Mouse (Mus musculus) frontal cortex, postnatal 36 days (tissue): Measurements from ENCODE around the gene Lca5.
A peak's percentile ranks its signal among the peaks of the same experiment; 100 is the strongest.

ENCODE experiments used
- DNase-seq, 2 experiments: peaks; one replicate each; pipeline ENCODE4 v3.0.0; 2022; ENCODE audit warnings: low spot score in 2 of 2

Lca5 gene

DNA sequence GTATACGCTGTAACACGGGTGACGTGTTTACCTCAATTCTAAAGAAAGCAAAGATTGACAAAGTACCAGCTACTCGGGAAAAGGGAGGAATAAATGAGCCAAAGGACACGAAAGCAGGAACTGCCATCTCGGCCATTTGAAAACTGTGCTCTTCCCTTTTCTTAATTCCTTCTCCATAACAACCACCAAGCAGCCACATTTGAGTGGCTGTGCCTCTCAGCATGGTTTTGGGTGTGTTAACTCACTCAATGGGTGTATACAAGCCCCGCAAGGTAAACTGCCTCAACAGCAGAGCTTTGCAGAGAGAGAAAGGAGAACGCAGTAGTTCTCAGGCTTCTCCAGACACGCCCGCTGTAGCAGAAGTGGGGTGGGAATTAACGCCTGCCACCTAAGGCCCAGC, 48.9 kb downstream of the Lca5 start:
- DNase-seq, result no peak

DNA sequence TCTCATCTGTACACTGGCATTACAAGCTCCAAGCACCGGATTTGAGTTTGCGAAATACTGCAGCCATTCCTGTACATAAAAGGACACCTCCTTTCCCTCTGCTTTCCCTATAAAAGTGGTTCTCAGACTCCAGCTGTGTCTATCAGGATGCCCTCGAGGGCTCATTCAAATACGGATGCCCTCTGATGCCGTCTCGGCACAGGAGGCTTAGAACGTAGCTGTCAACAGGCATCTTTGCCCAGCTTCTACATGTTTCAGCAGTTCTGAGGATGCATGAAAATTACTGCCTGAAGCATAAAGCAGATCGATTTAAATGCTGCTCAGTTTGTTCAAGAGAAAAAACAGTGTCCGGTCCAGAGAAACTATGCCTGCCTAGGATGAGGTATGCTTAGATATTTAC, 51.4 kb downstream of the Lca5 start:
- DNase-seq, result no peak

GRCm38 (mm10) chr9:83386264-83386855, 54.6 kb downstream of the Lca5 start:
- no peak for DNase-seq

DNA sequence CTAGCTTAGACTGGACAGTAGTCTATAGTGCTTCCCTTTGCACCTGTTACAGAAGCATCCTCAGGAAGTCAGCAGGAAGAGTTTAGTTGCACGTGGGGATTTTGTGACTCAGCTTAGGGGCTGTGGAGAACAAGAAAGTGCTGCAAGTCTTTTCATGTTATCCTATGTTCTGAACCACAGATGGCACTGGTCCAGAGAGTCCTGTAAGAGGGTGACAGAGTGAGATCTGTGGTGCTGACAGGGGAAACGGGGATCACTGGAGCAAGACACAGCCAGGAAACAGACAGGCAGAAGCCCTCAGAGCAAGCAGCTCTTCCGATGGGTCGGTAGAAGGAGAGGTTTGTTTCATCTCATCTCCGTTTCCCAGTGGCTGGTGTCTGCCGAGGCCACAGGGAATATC, 55.6 kb downstream of the Lca5 start:
- DNase-seq, result no peak

- DNase-seq, result no peak
Observed at GRCm38 (mm10) chr9:83383235-83383634, 57.7 kb downstream of the Lca5 start.

DNA sequence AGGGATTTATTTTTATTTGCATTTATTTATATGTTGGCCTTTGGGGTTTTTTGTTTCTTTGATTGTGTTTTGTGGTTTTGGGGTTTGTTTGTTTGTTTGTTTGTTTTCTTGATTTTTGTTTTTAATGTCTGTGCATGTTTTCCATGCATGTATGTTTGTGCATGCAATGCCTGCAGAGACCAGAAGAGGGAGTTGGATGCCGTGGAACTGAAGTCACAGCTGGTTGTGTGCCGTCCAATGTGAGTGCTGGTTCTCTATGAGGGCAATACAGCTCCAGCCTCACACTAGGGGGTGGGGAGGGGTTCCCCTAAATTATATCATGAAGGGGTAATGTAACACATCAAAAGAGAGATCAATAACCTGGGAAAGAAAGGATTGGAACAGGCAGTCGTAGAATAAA, 58.2 kb downstream of the Lca5 start:
- DNase-seq, result no peak

DNA sequence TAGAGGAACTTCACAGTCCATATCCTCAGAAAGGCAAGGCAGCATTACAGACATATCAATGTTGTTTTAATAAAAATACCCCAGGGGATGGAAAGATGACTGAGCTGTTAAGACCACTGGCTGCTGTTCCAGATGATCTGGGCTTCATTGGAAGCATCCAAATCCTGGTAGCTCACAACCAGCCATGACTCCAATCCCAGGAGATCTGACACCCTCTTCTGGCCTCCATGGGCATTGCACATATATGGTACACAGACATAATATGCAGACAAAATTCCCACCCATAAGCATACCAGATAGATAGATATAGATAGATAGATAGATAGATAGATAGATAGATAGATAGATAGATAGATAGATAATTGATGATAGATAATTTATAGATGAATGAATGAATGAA, 59.6 kb downstream of the Lca5 start:
- DNase-seq, result no peak

DNA sequence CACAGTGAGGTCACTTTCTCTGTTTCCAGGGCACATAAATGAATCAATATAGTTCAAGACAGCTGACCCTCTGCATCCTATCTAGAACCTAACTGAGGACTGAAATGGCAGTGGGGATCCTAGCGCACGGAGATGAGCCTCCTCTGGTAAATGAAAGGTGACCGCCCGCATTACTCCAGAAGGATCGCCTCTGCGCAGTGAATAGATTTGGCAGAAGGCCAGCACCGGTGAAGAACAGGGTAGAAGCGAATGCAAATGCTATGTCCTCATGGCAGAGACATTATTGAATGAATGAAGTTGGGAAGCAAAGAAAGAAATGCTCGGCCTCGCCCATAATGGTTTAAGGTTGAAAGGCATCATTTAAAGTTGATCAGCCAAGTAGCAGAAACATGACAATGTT, 61.3 kb downstream of the Lca5 start:
- no peak for DNase-seq

- DNase-seq, result no peak
Observed at GRCm38 (mm10) chr9:83377132-83377531, 63.8 kb downstream of the Lca5 start.

DNA sequence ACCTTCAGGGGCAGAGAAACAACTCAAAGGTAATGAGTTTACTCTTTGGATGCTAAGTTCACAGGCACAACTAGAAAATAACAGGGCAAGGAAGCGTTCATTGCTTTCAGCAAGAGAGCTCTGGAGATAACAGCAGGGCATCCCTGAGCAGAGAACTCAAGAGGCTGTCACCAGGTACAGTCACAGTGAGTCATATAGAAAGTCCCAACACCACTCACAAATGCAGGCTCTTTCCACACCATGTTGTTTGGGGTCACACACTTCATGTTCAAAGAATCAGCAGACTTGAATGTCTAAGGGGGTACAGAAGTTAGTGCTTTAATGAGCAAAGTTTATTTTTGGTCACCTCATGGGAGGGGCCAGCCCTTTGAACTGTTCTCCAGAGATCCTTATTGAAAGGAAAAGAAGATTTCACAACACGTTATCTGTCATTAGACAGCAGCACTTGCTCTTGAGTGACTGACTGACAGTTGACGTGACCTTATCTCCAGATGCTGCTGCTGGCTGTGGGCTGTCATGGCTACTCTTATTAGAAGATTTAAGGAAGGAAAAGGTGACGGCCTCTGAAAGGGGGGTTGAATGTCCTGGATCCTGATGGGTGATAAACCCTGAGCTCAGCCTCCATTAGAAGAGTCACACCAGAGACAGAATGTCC, 65.3 kb downstream of the Lca5 start:
- DNase-seq, result no peak

DNA sequence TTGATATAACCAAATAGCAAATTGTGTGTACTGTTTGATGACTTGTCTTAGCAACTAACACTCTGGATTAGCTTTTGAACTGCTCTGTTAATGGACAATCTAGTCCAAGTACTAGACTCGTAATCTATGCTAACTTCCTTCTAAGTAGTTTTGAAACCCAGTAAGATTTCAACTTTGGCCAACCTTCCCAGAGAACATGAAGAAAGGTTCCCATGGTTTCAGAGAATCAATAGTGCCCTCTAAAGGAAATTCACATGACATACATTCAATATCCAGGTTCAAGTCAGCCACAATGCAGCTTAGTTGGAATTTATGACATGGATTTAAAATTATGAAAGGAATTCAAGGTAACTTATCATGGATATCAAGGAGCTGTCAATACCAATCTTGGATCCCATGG, 70.0 kb downstream of the Lca5 start:
- DNase-seq, result no peak

GRCm38 (mm10) chr9:83368234-83368633, 72.7 kb downstream of the Lca5 start:
- DNase-seq, result no peak

DNA sequence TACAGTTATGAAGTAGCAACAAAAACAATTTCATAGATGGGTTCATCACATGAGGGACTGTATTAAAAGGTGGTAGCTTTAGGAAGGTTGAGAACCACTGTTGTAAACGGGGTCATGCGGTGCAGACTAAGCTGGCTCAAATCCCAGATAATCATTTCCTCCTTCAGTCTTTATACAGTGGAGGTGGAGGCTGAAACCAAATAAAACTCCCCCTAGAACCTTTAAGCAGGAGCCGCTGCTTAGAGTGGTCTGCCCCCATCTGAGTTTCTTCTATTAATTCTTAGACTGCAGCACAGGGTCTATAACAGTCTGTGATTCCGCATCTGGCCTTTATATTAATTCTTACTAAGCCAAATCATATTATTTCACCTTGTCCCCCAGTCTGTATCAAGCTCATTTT, 85.1 kb downstream of the Lca5 start:
- no peak for DNase-seq

DNA sequence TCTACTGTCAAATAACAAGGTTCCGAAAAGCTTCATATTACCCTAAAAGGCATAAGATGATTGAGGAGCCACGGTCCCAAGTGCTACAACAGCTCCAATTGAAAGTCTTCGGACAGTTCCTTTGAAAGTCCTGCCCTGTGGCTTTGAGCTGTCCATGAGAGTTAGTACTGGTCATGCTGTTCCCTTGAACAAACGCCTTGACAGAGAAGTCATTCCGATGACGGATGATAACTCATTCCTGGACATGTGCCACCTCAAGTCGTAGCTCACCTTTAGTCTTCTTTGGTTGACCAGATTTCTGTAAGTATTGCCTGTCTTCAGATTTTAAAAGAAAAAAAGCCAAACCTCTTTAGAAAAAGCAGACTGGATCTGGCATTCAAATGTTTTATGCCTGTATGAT, 87.6 kb downstream of the Lca5 start:
- no peak for DNase-seq

- no peak for DNase-seq
Observed at GRCm38 (mm10) chr9:83351171-83351570, 89.8 kb downstream of the Lca5 start.

GRCm38 (mm10) chr9:83350613-83351012, 90.3 kb downstream of the Lca5 start:
- peak in 1 of 2 experiments; percentile 28 for DNase-seq

DNA sequence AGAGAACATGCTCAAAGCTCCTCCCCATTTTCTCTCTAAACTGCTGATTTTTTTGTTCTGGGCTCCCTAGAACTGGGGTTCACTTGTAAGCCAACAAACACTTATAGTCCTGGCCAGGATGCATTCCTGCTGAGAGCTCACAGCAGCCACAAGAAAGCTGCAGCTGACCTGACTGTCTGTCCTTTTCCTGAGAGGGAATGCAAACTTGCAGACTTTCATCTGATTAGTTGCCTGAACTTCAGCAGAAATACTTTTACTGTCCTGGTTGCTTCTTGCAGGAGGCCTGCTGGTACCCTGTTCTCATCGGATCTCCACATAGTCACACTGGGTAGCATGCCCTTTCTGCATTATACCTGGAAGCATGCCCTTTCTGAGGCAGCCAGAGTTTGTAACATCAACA, 91.0 kb downstream of the Lca5 start:
- DNase-seq, result no peak

DNA sequence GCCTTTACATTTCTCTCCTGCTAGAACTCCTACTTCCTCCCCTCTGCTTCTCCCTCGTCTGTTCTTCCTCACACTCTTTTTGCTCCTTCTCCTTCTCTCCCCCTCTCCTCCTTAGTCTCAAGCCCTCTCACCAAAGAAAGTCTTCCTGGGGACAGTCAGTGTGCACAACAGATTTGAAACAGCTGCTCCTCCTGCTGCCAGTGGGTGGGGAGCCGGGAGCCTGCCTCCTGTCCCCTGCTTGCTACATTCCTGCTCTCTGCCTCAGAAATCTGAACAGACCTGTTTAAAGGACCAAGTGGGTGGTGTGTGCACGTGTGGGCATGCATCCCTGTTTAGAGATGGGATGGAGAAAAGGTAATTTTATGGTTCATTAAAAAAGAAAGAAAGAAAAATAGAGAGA, 91.4 kb downstream of the Lca5 start:
- peak; percentile 61 to 72 for DNase-seq

DNA sequence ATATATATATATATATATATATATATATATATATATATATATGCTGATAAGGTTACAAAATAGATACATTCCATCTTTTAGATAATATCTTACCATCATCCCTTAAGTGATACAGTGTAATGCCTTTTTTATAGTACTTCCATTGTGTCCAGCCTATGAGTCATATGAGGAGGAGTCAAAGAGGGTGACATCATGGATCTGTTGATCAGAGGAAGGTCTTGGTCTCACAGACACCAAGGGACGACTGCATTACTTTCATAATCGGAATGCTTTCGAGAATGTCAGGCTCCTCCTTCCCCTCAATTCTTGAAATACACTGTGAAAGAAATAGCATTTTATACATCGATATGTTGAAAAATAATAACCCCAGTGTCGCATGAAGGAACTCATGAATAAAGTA, 93.4 kb downstream of the Lca5 start:
- DNase-seq, result no peak

DNA sequence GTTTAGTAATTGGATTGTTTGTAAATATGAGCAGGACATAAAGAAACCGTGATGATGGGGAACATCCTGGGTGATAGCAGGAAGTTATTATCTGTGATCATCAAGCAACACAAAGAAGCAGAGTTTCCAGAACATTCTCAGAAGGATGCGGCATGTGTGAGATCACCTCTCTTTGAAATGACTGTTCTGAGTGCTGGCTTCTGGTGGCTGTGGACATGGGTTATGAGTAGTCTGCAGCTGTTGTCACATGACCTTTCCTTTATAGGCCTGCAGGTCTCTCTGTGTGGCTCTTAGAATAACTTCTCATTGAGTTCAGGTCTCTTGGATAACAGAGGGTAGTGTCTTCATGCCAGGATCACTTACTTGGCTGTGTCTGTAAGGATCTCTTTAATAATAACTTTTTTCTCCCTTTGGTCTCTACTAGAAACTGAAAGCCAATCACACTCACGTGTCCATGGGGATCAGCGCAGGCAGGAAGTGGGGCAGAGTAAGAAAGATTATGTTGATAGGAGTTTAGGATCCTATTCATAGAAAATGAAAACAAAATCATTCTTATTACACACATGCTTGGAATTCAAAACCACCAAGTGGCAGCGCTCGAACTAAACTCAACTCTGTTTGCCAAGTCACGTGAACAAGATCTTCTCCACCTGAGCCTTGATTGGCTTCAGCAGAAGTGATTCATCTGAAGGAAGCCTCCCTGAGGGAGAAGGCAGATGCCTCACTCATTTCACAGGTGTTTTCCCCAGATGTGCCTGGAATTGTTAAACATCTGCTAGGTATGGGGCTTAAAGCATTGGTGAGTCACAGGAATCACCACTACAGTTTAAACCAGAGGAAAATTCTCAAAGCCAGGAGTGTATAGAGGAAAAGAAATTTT, 98.2 kb downstream of the Lca5 start:
- no peak for DNase-seq
